Mouse (Mus musculus) E14TG2a.4 (cell line): Measurements from ENCODE around the gene Gm37240.

Experiments used
- H3K27me3 ChIP-seq: 2 replicates; pipeline ENCODE4 v1.6.1; 2014; ENCODE audit warnings: low read length, control low read depth; ENCODE audit not compliant: insufficient read depth
- H3K36me3 ChIP-seq: 2 replicates; pipeline ENCODE4 v1.6.1; 2014; ENCODE audit warnings: low read length, control low read depth; ENCODE audit not compliant: insufficient read depth
- H3K4me1 ChIP-seq: replicated peaks from 2 replicates; pipeline ENCODE4 v1.6.1; 2014; ENCODE audit warnings: low read depth, low read length, control low read depth
- H3K4me3 ChIP-seq: replicated peaks from 2 replicates; pipeline ENCODE4 v1.5.1; 2014; ENCODE audit warnings: mild to moderate bottlenecking, low read length
- H3K9me3 ChIP-seq: 2 replicates; pipeline ENCODE4 v1.6.1; 2014; ENCODE audit warnings: low read length, control low read depth
- CTCF ChIP-seq: conservative IDR thresholded peaks from 2 replicates; pipeline ENCODE4 v1.5.1; 2014; ENCODE audit warnings: low read length
- NANOG ChIP-seq: IDR thresholded peaks from 2 replicates; pipeline ENCODE4 v1.6.1; 2014; ENCODE audit warnings: borderline replicate concordance, low read length, mixed read lengths
- POU5F1 ChIP-seq: IDR thresholded peaks from 2 replicates; pipeline ENCODE4 v1.6.1; 2014; ENCODE audit warnings: low read length, borderline replicate concordance

Gm37240 gene

DNA sequence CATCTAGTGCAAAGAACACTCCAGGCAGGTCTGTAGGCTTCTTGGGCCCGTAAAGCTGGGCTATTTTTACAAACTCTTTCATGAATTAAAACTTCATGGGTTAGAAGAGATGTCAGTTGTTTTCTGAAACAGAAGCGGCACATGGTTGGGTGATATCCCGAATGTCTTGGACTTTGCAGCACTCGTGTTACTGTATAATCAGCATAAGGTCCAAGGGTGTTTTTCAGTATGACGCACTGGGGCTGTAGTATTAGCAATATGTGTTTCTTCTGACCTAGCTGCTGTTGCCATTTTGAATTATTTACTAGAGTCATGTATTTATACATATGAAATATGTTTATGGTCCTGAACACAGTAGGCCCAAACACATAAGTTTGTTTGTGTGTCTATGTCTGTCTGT, 961.2 kb downstream of the Gm37240 start:
- Histone ChIP-seq H3K36me3 (0 out of 2 replicates have a peak, but pooled peaks cover 1% of the 10 kb centered on the region), H3K27me3 (no peaks in the 10 kb centered on the region), H3K4me1 (peaks cover 5% of the 10 kb centered on the region; the same call in 1 of the 2 replicates), H3K9me3 (no peaks in the 10 kb centered on the region), H3K4me3 (no peak overlapping the region)
- TF ChIP-seq NANOG, result no peak
- TF ChIP-seq POU5F1, result no peak
- TF ChIP-seq CTCF, result no peak

DNA sequence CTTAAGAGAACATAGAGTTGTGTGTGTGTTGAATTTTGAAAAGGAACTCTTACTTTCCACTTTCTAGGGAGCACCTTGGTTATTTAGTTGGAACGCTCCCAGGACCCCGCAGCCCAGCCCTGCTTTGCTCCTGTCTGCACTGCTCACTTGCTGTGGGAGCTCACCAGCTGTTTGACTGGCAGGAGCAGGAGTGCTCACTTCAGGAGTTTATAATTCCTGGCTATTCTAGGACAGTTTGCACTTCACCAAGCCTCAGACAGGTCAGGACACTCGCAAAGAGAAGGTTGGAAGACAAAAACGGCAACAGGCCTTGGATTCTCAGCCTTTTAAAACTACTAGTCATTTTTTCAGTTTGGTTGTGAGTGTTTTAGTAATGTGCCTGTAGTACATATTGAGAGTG, 962.1 kb downstream of the Gm37240 start:
- Histone ChIP-seq H3K36me3 (no peaks in the 10 kb centered on the region), H3K9me3 (no peaks in the 10 kb centered on the region), H3K4me1 (peaks cover 5% of the 10 kb centered on the region; the same call in 1 of the 2 replicates), H3K27me3 (no peaks in the 10 kb centered on the region), H3K4me3 (no peak overlapping the region)
- no peak for TF ChIP-seq NANOG
- TF ChIP-seq CTCF, result no peak
- no peak for TF ChIP-seq POU5F1

DNA sequence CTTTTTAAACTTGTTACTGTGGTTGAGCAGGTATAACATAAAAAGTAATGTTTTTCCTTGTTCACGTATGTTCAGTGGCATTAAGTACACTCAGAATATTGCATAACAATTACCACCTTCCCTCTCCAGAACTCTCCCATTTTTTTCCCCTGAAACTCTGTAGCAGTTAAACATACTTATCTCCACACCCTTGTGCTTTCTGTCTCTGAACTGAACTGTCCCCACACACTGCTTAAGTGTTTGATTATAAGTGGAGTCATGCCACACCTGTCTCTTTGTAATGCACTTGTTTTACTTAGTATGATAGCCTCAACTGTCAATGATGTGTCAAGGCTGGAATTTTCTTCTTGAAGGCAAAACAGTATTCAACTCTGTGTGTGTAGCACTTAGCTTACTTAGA, 963.6 kb downstream of the Gm37240 start:
- TF ChIP-seq POU5F1, result no peak
- no peak for TF ChIP-seq CTCF
- no peak for TF ChIP-seq NANOG
- Histone ChIP-seq H3K4me1 (peaks cover 5% of the 10 kb centered on the region; the same call in 1 of the 2 replicates), H3K9me3 (no peaks in the 10 kb centered on the region), H3K27me3 (no peaks in the 10 kb centered on the region), H3K36me3 (no peaks in the 10 kb centered on the region), H3K4me3 (no peak overlapping the region)

DNA sequence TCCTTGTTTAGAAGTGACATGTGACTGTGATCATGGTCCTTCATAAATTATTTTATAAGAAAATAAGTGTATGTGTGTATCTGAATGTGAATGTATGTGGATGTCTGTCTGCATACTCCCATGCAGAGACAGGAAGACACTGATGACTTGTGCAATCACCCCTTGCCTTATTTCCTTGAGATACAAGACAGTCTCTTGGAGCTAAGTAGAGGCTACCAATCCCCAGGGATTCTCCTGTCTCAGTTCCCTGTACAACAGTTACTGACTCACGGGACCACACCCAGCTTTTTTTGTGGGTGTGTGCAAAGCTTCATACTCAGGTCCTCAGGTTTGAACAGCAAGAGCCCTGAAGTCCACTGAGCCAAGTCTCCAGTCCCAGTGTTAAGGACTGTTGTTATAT, 964.1 kb downstream of the Gm37240 start:
- no peaks in the 10 kb centered on the region for H3K36me3 ChIP-seq
- no peak overlapping the region for H3K4me3 ChIP-seq
- TF ChIP-seq CTCF (no peak), NANOG (no peak), POU5F1 (no peak)
- H3K4me1 ChIP-seq, result peaks cover 5% of the 10 kb centered on the region; the same call in 1 of the 2 replicates
- no peaks in the 10 kb centered on the region for H3K9me3 ChIP-seq
- H3K27me3 ChIP-seq, result no peaks in the 10 kb centered on the region

DNA sequence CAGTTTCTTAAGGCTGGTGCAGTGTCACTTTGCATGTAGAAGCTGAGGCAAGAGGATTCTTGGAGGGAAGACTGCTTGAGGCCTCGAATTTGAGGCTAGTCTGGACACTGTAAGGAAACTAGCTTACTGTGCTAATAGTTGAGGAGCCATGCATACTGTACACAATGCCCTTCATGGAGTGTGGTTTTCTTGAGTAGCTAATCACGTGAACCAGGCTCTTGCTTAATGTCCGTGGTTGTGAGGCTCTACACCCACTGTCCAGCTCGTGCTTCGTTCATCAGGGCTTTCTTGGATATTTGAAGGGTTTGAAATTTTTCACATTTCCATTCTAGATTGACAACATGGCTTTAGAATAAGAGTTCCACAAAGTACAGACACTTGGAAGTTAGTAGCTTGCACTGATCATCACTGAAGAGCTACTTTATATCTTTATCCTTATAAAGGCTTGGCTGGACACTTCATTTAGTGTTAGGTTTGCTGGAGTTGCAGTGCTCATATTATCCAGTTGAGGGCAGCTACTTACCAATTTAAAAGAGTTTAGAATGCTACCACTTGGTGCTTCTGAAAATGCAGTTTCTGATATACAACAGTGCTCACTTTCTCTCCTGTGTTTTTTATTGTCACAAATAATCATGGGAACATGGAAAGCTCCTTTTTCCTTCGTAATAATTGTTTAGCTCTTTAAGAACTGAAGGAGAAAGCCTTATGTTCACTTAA, 965.5 kb downstream of the Gm37240 start:
- Histone ChIP-seq H3K4me3 (no peak overlapping the region), H3K36me3 (no peaks in the 10 kb centered on the region), H3K27me3 (no peaks in the 10 kb centered on the region), H3K4me1 (peaks cover 5% of the 10 kb centered on the region; the same call in 1 of the 2 replicates), H3K9me3 (no peaks in the 10 kb centered on the region)
- TF ChIP-seq CTCF (peak; percentile 46), NANOG (no peak), POU5F1 (no peak)

DNA sequence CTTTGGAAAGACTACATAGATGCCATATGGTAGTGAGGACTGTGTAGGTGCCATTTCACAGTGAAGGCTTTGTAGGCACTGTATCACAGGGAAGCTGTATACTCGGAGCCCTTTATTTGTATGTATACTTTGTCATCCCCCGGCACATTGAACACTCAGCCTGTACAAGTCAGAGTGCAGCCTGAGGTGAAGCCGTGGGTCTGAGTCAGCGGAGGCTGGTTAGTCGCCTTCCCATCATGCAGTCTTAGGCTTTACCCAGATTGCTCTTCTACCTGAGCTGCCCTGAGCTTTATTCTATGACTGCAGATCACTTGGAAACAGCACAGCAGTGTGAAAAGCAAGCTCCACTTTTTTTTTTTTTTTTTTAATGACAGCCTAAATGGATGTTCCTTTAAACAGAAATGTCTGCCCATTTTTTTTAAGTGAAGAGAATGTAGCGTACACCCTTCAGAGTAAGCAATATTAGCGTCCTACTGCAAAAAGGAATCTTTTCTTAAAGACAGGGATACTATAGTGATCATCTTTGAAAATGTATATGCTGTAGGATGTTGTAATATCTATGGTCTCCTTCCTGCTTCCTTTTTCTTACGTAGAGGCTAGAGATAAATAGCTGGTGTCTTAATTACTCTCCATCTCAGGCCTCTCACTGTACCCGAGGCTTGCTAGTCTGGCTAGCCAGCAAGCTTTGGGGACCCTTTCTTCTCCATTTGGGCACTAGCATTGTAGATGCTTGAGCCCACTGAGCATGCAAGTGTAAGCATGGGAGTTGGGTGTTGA, 969.2 kb downstream of the Gm37240 start:
- Histone ChIP-seq H3K4me3 (no peak overlapping the region), H3K36me3 (no peaks in the 10 kb centered on the region), H3K27me3 (no peaks in the 10 kb centered on the region), H3K9me3 (no peaks in the 10 kb centered on the region), H3K4me1 (peaks cover 1% of the 10 kb centered on the region; the same call in 1 of the 2 replicates)
- TF ChIP-seq NANOG (no peak), CTCF (no peak), POU5F1 (no peak)

DNA sequence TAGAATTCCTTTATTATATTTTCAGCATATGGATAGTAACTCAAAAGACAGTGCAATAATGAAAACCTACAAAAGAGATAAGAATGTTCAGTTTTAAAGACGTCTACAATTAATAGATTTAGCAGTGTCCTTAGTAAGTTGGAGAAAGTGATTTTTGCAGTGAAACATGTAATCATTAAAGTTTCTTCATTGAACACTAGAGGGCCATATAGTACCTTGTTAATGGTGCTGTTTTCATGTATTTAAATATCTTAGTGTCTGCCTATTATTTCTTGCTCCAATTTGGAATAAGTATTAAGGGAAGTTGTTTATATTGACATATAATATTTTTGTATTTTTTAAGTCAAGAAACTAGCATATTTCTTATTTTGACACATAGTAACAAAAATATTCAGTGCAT, 973.0 kb downstream of the Gm37240 start:
- TF ChIP-seq POU5F1 (no peak), NANOG (no peak), CTCF (no peak)
- no peaks in the 10 kb centered on the region for H3K9me3 ChIP-seq
- peaks cover 6% of the 10 kb centered on the region; the same call in 1 of the 2 replicates for H3K36me3 ChIP-seq

DNA sequence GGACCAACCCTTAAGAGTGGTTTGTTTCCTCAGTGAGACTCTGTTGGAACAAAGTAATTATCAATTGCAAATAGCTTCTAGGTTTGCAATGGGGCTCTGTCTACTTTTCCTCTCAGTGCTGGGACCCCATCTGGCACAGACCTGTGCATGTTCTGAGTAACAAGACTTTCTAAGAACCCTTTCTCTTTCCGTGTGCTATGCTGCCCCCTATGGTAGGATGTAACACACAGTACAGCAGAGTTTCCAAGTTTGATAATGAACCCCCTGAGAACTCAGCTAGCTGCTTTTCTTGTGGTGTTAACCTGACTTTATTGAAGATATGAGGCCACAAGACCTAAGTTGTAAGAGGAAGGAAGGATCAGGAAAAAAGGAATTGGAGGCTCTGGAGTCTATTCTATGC, 980.8 kb downstream of the Gm37240 start:
- Histone ChIP-seq H3K4me1 (no peaks in the 10 kb centered on the region), H3K4me3 (no peak overlapping the region), H3K27me3 (no peaks in the 10 kb centered on the region), H3K36me3 (peaks cover 22% of the 10 kb centered on the region), H3K9me3 (no peaks in the 10 kb centered on the region)
- TF ChIP-seq CTCF (peak; percentile 50), POU5F1 (no peak), NANOG (no peak)

More for the DNA sequence above, 973.0 kb downstream of the Gm37240 start:
- Histone ChIP-seq H3K4me1 (no peaks in the 10 kb centered on the region), H3K4me3 (no peak overlapping the region), H3K27me3 (no peaks in the 10 kb centered on the region)
